Mouse (Mus musculus) cerebellum, adult 9-10 months (tissue): ENCODE results near the gene Padi1.

Experiments used
- DNase-seq: peaks from one replicate; pipeline ENCODE4 v3.0.0; 2022

Padi1 gene

DNA sequence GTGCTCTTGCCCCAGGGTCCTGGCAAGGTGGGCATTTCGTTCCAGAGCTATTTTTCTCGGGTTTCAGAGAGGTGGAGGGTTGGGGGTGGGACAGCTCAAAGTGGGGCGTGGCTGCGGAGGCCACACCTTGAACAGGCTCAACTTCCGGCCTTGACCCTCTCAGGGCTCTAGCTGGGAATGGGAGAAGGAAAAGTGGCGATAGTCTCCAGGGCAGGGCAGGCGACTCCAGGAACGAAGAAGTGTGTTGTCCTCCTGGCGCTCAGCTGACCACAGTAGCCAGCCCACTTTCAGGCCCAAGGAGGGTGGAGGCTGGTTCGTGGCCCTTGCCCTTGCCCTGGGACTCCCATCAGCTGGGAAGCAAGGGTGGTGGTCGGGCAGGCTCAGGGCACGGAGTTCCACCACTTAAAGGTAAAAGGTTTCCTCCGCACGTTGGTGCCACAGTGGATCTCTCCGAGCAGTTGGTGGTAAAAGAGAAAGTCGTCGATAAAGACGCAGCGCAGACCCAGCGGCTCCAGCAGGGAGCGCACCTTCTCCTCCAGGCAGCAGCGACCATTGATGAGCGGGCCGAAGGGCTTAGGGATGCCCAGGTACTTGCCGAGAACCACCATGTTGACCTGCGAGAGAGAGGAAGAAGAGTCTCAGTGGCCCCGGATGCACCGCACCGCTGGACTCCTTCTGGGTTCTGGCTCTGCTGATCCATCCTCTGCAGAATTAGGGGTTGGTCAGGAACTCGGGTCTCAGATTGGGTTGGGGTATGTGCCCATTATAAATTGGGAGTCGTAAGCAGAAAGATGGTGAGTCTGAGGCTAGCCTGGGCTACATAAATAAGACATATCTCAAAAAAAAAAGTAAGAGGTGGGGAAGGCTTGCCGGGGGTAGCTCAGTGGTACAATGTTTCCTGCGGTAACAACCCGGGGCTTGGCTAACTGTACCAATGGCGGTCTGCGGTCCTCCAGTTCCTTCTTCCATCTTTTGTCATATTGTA, 31.0 kb downstream of the Padi1 start:
- DNase-seq = no peak

- DNase-seq = no peak
Measured at GRCm38 (mm10) chr4:140813358-140814185, 32.0 kb downstream of the Padi1 start.

DNA sequence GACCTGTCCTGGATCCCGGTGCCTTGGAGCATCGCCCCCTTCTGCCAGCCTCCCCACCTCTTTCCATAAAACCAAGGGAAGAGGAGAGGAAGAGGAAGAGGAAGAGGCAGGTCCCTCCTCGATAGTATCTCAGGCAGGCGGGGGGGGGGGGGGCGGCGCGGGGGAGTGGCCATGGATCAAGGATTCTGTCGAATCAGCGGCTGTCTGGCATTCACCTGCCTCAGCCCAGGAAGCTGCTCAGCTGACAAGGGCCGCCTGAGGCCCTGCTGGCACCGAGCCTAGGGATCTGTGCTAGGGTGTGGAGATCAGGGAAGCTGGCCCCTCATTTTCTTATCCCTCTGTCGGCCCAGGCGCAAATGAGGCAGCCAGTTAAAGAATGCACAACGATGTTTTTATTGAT, 33.0 kb downstream of the Padi1 start:
- no peak for DNase-seq

DNA sequence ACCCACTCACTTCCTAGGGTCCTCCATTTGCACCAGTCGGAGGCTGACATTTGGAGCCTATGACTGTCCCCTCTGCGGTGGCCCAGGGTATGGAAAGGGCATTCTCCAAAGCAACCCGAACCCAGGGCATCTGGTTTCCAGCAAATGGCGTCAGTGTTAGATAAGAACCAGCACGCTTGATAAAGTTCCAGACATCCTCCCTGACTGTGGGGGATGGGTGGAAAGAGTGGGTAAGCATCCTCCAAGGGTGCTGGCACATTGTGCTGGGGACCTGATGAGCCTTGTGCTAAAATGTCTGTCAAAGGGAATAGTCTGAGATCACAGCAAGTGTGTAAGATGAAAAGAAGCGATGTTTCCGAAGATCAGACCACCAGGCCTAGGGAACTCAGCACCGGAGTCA, 33.4 kb downstream of the Padi1 start:
- no peak for DNase-seq

DNA sequence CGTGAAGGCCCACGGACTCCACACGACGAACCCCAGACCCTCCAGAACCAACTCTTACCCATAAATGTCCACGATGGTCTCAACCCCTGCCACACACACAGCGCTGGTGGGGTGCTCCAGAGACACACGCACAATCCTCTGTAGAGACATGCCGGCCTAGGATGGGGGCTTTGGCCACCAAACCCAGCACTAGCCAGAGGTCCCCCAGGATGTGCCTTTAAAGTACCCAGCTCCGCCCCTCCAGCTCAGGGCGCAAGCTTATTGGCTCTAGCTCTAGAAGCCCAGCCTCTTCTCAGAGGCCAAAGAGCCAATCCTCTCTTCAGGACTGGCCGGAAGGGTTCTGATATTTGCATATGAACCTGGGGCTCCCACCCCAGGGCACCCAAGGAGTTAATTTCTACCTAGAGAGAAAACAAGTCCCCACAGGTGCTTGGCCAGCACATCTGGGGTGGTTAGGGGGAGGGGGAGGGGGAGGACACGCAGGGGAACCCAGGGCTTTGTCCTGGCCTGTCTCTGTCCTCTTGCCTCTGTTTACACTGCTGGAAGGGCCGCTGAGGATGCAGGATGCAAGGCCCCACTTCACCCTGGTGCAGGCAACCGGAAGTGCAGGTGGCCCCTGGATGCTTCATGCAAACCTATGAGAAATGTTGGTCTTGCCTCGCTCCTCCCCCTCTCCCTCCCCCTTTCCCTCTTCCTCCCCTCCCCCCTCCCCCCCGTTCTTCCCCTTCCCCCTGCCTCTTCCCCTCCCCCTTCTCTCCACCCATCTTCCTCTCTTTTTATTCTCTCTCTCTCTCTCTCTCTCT, 34.9 kb downstream of the Padi1 start, which contains the start of gene Padi3:
Gene Padi3 (minus strand): TSS at position 191 of the 803 bp plus-strand sequence.
- no peak for DNase-seq

DNA sequence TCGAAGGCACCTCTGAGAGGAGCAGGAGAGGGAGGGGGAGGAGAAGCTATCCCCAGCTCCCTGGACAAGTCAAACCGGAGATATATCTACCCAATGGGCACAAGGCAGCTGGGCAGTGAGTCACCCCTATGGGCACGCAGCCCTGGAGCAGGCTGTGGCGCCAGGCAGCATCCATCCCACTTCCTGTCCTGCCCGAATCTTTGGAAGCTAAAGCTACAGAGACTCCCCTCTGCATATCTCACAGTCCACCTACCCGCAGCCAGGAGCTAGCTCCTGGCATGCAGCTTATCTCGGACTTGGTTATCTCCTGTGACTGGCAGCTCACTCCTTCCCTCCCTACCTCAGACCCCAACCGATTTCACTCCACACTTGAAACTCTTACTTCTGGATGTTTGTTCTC, 36.5 kb downstream of the Padi1 start:
- DNase-seq = no peak

DNA sequence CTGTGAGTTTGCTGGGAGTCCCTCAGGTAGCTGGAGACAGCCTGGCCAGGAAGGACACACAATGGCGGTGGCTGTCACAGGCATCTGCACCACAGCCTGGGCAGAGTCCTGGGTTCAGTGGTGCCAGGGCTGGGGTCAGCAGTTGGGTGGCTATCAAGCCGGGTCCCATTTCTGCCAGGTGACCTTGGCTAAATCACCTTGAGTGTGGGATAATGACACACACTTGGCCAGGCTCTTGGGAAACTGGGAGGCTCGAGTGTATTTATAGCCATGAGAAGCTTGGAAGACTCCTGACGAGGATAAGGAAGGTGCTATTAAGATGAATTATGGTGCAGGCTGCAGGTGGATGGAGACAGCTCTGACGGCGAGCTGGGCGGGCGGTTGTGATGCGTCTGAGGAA, 41.0 kb downstream of the Padi1 start:
- DNase-seq = no peak

DNA sequence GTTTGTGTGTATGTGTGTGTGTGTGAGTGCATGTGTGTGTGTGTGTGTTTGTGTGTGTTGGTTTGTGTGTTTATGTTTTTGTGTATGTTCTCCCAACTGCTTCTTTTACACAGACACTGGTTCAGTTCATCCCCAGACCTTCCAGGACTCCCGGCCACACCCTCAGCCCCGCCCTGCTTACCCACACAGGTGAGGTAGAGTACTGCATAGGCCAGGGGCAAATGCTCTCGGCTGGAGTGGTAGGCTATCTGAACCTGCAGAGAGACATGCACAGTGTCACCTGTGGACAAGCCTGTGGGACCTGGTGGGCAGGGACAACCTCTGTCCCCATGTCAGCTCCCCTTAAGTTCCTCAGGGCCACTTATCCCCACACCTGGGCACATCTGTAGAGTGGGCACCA, 44.2 kb downstream of the Padi1 start:
- DNase-seq = no peak

- DNase-seq = no peak
Measured at GRCm38 (mm10) chr4:140796786-140797185, 48.8 kb downstream of the Padi1 start.

DNA sequence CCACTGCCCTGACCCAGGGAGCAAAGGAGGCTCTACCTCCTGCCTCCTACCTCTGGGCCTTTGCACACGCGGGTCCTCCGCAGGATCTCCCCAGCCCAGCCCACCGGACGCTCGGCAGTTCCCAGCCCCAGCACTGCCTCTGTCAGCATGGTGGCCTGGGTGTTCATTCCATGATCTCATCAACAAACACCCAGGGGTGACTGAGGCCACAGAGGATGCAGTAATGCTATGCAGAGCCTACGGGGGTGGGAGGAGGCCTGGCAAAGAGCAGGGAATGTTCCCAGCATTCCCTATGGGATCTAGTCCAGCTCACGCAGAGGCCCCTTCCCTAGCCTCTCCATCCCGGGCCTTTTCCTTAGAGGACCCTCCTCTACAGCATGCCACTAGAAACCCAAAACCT, 50.9 kb downstream of the Padi1 start:
- no peak for DNase-seq

DNA sequence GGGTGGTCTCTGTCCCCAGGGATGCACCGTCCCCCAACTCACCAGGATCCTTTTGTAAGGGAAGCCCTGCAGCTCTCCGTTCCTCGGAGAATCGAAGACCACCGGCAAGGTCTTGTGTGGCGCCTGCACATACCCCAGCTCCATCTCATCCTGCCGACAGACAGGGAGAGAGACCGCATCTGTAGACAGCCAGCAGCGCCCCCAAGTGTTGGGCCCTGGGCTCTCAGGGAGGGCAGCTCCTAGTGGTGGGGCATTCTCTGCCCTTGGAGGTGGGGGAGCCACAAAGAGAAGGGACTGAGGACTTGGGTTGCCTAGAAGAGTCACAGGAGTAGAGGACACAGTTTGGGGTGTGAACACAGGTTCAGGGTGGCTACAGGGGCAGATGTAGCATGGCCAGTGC, 51.8 kb downstream of the Padi1 start:
- DNase-seq = no peak

- DNase-seq = no peak
Measured at GRCm38 (mm10) chr4:140792584-140792983, 53.0 kb downstream of the Padi1 start.

DNA sequence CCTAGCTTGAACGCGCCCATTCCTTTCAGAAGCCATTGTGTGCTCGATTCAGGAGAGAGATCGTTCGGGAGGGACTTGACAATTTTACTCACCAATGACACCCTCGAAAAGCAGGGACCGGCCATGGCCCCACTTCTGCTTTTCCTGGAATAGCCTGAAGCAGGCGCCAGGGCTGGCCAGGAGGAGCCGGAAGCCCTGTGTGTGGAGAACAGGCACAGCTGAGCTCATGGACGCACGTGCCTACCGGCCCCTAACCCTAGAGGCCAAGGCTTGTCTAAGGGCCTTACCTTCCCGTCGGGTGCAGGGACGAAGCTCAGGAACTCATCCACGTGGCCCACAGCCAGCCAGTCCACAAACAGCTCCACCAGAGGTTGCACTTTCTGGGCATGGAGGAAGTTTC, 54.5 kb downstream of the Padi1 start:
- DNase-seq = no peak

DNA sequence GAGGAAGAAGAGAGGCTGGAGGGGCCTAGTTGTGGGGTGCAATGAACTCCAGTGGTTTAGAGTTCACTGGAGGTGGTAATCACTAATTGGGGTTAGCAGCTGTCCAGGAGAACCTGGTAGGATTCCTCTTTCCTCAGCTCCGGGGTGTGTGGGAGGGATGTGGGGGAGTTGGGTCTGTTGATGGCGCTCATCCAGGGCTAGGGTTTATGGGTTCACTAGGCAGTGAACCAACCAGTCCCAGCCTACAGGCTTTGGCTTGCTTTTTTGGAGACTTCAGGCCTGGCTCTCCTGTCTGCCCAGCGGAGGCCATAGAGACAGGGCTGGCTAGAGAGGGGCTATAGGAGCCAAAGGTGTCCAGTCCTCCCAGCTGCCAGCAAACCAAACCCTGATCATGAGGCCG, 55.6 kb downstream of the Padi1 start:
- no peak for DNase-seq

GRCm38 (mm10) chr4:140788983-140789382, 56.6 kb downstream of the Padi1 start:
- DNase-seq = peak; percentile 31

GRCm38 (mm10) chr4:140788264-140788663, 57.3 kb downstream of the Padi1 start:
- DNase-seq = no peak

DNA sequence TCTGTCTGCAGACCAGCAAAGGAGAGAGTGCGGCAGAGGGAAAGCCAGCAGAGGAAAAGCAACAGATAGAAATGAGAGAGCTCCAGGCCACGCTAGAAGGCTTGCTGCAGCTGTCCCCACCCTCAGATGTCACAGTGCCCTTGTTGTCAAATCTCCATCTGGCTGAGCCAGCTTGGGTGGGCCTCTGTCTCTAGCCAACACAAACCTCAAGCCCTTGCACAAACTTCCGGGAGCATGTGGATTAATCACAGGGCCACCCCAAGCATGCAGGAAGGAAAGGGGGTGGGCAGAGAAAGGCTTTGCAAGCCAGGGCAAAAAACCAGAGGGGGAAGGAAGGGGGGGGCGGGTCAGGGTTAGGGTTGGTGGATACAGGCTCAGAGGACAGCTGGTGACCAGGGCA, 58.2 kb downstream of the Padi1 start:
- no peak for DNase-seq

GRCm38 (mm10) chr4:140785217-140785616, 60.4 kb downstream of the Padi1 start:
- no peak for DNase-seq

- DNase-seq = no peak
Measured at GRCm38 (mm10) chr4:140784292-140784945, 61.2 kb downstream of the Padi1 start.

DNA sequence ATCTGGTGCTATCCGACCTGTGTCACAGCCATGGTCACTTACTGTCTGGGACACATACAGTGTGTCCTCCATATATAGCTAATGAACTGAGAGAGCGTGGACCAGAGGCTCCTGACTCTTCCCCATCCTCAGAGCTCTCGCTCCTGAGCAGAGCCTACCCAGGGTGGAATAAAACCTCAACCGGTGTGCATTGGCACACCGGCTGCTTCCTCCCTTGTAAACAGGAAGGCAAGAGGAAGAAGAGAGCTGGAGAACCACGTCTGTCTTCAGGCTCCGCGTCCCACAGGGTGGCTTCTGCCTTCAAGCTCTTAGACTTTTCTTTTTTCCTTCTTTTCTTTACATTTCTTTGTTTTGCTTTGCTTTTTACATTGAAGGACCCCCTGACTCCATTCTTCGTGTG, 62.8 kb downstream of the Padi1 start:
- no peak for DNase-seq

- DNase-seq = no peak
Measured at GRCm38 (mm10) chr4:140780507-140780906, 65.1 kb downstream of the Padi1 start.

DNA sequence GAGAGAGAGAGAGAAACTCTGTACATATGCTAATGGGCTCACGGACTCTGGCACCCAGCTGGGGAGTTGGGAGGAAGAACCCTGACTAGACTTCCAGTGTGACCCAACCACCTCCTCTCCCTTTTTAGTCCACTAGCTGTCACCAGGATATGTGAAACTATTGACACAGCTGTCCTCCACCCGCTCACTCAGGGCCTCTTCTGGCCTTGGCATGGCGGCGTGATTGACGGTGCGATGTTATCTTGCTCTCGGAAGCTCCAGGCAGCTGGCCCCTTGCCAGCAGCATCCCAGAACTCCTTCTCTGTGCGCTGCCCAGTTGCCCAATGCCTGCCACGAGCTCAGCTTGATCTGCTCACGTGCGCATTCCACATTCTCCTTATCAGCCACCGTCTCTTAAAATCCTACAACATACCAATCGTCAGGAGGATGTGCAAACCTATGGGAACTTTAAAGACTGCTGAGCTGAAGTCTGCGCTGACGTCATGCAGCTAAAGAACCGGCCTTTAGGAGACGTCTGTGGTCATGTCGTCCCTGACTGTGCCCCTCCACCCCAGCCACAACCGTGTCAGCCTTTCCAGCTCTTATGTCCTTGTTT, 65.7 kb downstream of the Padi1 start:
- no peak for DNase-seq
